Mouse (Mus musculus): ENCODE measurements around the gene Noto. TPM values are rescaled to one million over a fixed set of nuclear protein-coding genes. Genes with fewer than 3 reads are reported as not detected.

The Noto gene
- total and polyA plus RNA-seq, 3 experiments, result not detected

- Histone ChIP-seq H3K36me3 (ENCODE audit: control insufficient read depth in 1 of 2, insufficient read depth in 2 of 2, low read length in 2 of 2) (peaks cover 0 to 21% of the 10 kb centered on the region in 2 experiments; a peak in 2 of 4 replicates), H3K27ac (ENCODE audit: control insufficient read depth, low read depth, low read length) (no peak overlapping the region)
- DNase-seq (ENCODE audit: low read depth, low spot score), result no peak
Measured at GRCm38 (mm10) chr6:85431274-85431841, 7.7 kb downstream of the Noto start.

GRCm38 (mm10) chr6:85431842-85432431 is 8.3 kb downstream of the Noto start, which contains the start of gene Smyd5:
Gene Smyd5, plus strand, starts transcription at chr6:85431989.
- Histone ChIP-seq H3K4me1 (ENCODE audit: control insufficient read depth in 1 of 2, insufficient read depth in 2 of 2, low read length in 2 of 2) (peaks cover 4 to 17% of the 10 kb centered on the region in 2 experiments), H3K4me3 (ENCODE audit: control insufficient read depth in 1 of 2, insufficient read depth in 1 of 2, low read depth in 2 of 2, low read length in 2 of 2) (peak within 1 kb of the TSS; percentile 89 to 94), H3K9ac (ENCODE audit: control insufficient read depth, low read depth, low read length, poor library complexity, severe bottlenecking) (peak within 1 kb of the TSS; percentile 94), H3K36me3 (ENCODE audit: control insufficient read depth in 1 of 2, insufficient read depth in 2 of 2, low read length in 2 of 2) (peaks cover 0 to 21% of the 10 kb centered on the region in 2 experiments; a peak in 2 of 4 replicates), H3K27ac (ENCODE audit: control insufficient read depth, low read depth, low read length) (peak within 1 kb of the TSS; percentile 42), H3K27me3 (ENCODE audit: control insufficient read depth in 1 of 2, insufficient read depth in 2 of 2, low read length in 2 of 2) (peaks cover 4 to 12% of the 10 kb centered on the region in 2 experiments), H3K9me3 (replicated peaks; ENCODE audit: insufficient read depth, low read length) (no peaks in the 10 kb centered on the region), H3K79me2 (ENCODE audit: control insufficient read depth, insufficient read depth, low read length, poor library complexity) (peaks cover 40% of the 10 kb centered on the region)
- peak; percentile 91 for DNase-seq (ENCODE audit: low read depth, low spot score)
- TF ChIP-seq ZC3H11A (IDR thresholded peaks at IDR 0.05; ENCODE audit: low read depth, low read length), result no peak
- no peak; a peak in 1 of 4 replicates for TF ChIP-seq EP300 (IDR thresholded peaks at IDR 0.05; ENCODE audit: low read depth in 1 of 2, low read length in 2 of 2)
- TF ChIP-seq CHD1 (IDR thresholded peaks at IDR 0.05; ENCODE audit: low read depth, low read length), result no peak
- peak; percentile 93 for TF ChIP-seq MAX (IDR thresholded peaks at IDR 0.05; ENCODE audit: low read length)
- peak; percentile 35 for TF ChIP-seq CHD2 (IDR thresholded peaks at IDR 0.05; ENCODE audit: low read length)
- TF ChIP-seq TCF12 (IDR thresholded peaks at IDR 0.05; ENCODE audit: low read depth, low read length), result peak; percentile 20; the same call in 1 of the 2 replicates
- no peak for TF ChIP-seq BHLHE40 (IDR thresholded peaks at IDR 0.05; ENCODE audit: borderline replicate concordance, low read depth, low read length)
- peak; percentile 88 for TF ChIP-seq MAZ (IDR thresholded peaks at IDR 0.05; ENCODE audit: low read depth, low read length)
- peak; percentile 100 for TF ChIP-seq MXI1 (IDR thresholded peaks at IDR 0.05; ENCODE audit: low read depth, low read length)
- TF ChIP-seq ZMIZ1 (IDR thresholded peaks at IDR 0.05; ENCODE audit: low read depth, low read length), result no peak
- no peak for TF ChIP-seq RAD21 (IDR thresholded peaks at IDR 0.05; ENCODE audit: low read depth, low read length)
- no peak; the same call in 1 of the 2 replicates for TF ChIP-seq KAT2A (conservative IDR thresholded peaks at IDR 0.05; ENCODE audit: low read depth, low read length)
- no peak for TF ChIP-seq ETS1 (IDR thresholded peaks at IDR 0.05; ENCODE audit: low read depth, low read length)
- TF ChIP-seq POLR2AphosphoS5 (IDR thresholded peaks at IDR 0.05; ENCODE audit: borderline replicate concordance, low read depth, low read length), result no peak
- TF ChIP-seq MYC (IDR thresholded peaks at IDR 0.05; ENCODE audit: low read depth, low read length), result peak; percentile 97
- no peak for TF ChIP-seq NRF1 (IDR thresholded peaks at IDR 0.05; ENCODE audit: insufficient read depth, low read depth, low read length, poor library complexity, severe bottlenecking)
- no peak for TF ChIP-seq RCOR1 (IDR thresholded peaks at IDR 0.05; ENCODE audit: low read depth, low read length)
- no peak for TF ChIP-seq TAL1 (IDR thresholded peaks at IDR 0.05; ENCODE audit: low read length)
- TF ChIP-seq POLR2A (IDR thresholded peaks at IDR 0.05; ENCODE audit: control insufficient read depth in 1 of 2, insufficient read depth in 1 of 2, low read depth in 1 of 2, low read length in 2 of 2, poor library complexity in 1 of 2), result peak; percentile 67 to 76; a peak in 2 of 4 replicates
- TF ChIP-seq POLR2AphosphoS2 (IDR thresholded peaks at IDR 0.05; ENCODE audit: low read length), result peak; percentile 48; the same call in 1 of the 2 replicates
- TF ChIP-seq JUND (IDR thresholded peaks at IDR 0.05; ENCODE audit: low read depth, low read length), result no peak
- TF ChIP-seq UBTF (IDR thresholded peaks at IDR 0.05; ENCODE audit: borderline replicate concordance, insufficient read depth, low read depth, low read length), result no peak
- peak; percentile 73 for TF ChIP-seq NELFE (IDR thresholded peaks at IDR 0.05; ENCODE audit: low read depth, low read length)
- TF ChIP-seq SIN3A (IDR thresholded peaks at IDR 0.05; ENCODE audit: low read length), result peak; percentile 99

More at GRCm38 (mm10) chr6:85431274-85431841, 7.7 kb downstream of the Noto start:
- peak overlapping the region; percentile 89 to 94 for H3K4me3 ChIP-seq (ENCODE audit: control insufficient read depth in 1 of 2, insufficient read depth in 1 of 2, low read depth in 2 of 2, low read length in 2 of 2)
- TF ChIP-seq USF1 (IDR thresholded peaks at IDR 0.05; ENCODE audit: low read depth, low read length) (no peak), POLR2AphosphoS5 (IDR thresholded peaks at IDR 0.05; ENCODE audit: borderline replicate concordance, low read depth, low read length) (no peak), MAX (IDR thresholded peaks at IDR 0.05; ENCODE audit: low read length) (no peak), MXI1 (IDR thresholded peaks at IDR 0.05; ENCODE audit: low read depth, low read length) (no peak), CTCF (IDR thresholded peaks at IDR 0.05 in 2 of 3, conservative IDR thresholded peaks at IDR 0.05 in 1 of 3; ENCODE audit: control insufficient read depth in 1 of 3, insufficient read depth in 1 of 3, low read depth in 2 of 3, low read length in 3 of 3, poor library complexity in 1 of 3, severe bottlenecking in 1 of 3) (no peak), UBTF (IDR thresholded peaks at IDR 0.05; ENCODE audit: borderline replicate concordance, insufficient read depth, low read depth, low read length) (no peak), MYB (IDR thresholded peaks at IDR 0.05; ENCODE audit: low read depth, low read length) (no peak), HCFC1 (IDR thresholded peaks at IDR 0.05; ENCODE audit: low read depth, low read length) (no peak), ZKSCAN1 (IDR thresholded peaks at IDR 0.05; ENCODE audit: low read depth, low read length) (no peak), MAZ (IDR thresholded peaks at IDR 0.05; ENCODE audit: low read depth, low read length) (no peak), TBP (IDR thresholded peaks at IDR 0.05; ENCODE audit: low read depth, low read length) (no peak), SMC3 (IDR thresholded peaks at IDR 0.05; ENCODE audit: low read depth, low read length) (no peak), RAD21 (IDR thresholded peaks at IDR 0.05; ENCODE audit: low read depth, low read length) (no peak), E2F4 (IDR thresholded peaks at IDR 0.05; ENCODE audit: borderline replicate concordance, low read depth, low read length) (no peak), CHD2 (IDR thresholded peaks at IDR 0.05; ENCODE audit: low read length) (no peak), POLR2AphosphoS2 (IDR thresholded peaks at IDR 0.05; ENCODE audit: low read length) (no peak), MYC (IDR thresholded peaks at IDR 0.05; ENCODE audit: low read depth, low read length) (no peak), BHLHE40 (IDR thresholded peaks at IDR 0.05; ENCODE audit: borderline replicate concordance, low read depth, low read length) (no peak)
- no peaks in the 10 kb centered on the region for H3K9me3 ChIP-seq (replicated peaks; ENCODE audit: insufficient read depth, low read length)
- H3K4me1 ChIP-seq (ENCODE audit: control insufficient read depth in 1 of 2, insufficient read depth in 2 of 2, low read length in 2 of 2), result peaks cover 4 to 17% of the 10 kb centered on the region in 2 experiments
- peaks cover 6 to 17% of the 10 kb centered on the region in 2 experiments for H3K27me3 ChIP-seq (ENCODE audit: control insufficient read depth in 1 of 2, insufficient read depth in 2 of 2, low read length in 2 of 2)
- peaks cover 37% of the 10 kb centered on the region for H3K79me2 ChIP-seq (ENCODE audit: control insufficient read depth, insufficient read depth, low read length, poor library complexity)
- peak overlapping the region; percentile 59 for H3K9ac ChIP-seq (ENCODE audit: control insufficient read depth, low read depth, low read length, poor library complexity, severe bottlenecking)
